Mouse (Mus musculus) frontal cortex, postnatal 36 days (tissue): ENCODE data around the gene Cyth1.
A peak's percentile ranks its signal among the peaks of the same experiment; 100 is the strongest.

Experiments
- DNase-seq, 2 experiments: peaks; one replicate each; pipeline ENCODE4 v3.0.0; 2022; ENCODE audit warnings: low spot score in 2 of 2

Cyth1 gene

GRCm38 (mm10) chr11:118114581-118115110 lies 133.7 kb downstream of the Cyth1 start:
- no peak for DNase-seq

- DNase-seq: no peak
These were observed 134.7 kb downstream of the Cyth1 start for GRCm38 (mm10) chr11:118113516-118114205.

GRCm38 (mm10) chr11:118104001-118104400 lies 144.4 kb downstream of the Cyth1 start:
- peak; percentile 80 to 84 for DNase-seq

- no peak for DNase-seq
These were observed 145.0 kb downstream of the Cyth1 start for GRCm38 (mm10) chr11:118103383-118103782.

- peak; percentile 90 to 92 for DNase-seq
These were observed 145.6 kb downstream of the Cyth1 start for GRCm38 (mm10) chr11:118102838-118103237.

GRCm38 (mm10) chr11:118101133-118101532 lies 147.3 kb downstream of the Cyth1 start:
- no peak for DNase-seq

- DNase-seq: no peak
These were observed 151.7 kb downstream of the Cyth1 start for GRCm38 (mm10) chr11:118096736-118097135.

- DNase-seq: no peak
These were observed 153.4 kb downstream of the Cyth1 start for GRCm38 (mm10) chr11:118095004-118095403.

- DNase-seq: no peak
These were observed 157.3 kb downstream of the Cyth1 start for GRCm38 (mm10) chr11:118091002-118091670.

- no peak for DNase-seq
These were observed 159.5 kb downstream of the Cyth1 start for GRCm38 (mm10) chr11:118088896-118089295.

- no peak for DNase-seq
These were observed 162.4 kb downstream of the Cyth1 start for GRCm38 (mm10) chr11:118085961-118086360.

- no peak for DNase-seq
These were observed 163.2 kb downstream of the Cyth1 start for GRCm38 (mm10) chr11:118085176-118085575.

- no peak for DNase-seq
These were observed 164.1 kb downstream of the Cyth1 start for GRCm38 (mm10) chr11:118084266-118084665.

- peak; percentile 69 to 74 for DNase-seq
These were observed 164.6 kb downstream of the Cyth1 start for GRCm38 (mm10) chr11:118083811-118084210.

GRCm38 (mm10) chr11:118082294-118082693 lies 166.1 kb downstream of the Cyth1 start:
- no peak for DNase-seq
